Mouse (Mus musculus) embryonic fibroblast, embryonic 13.5 days (primary cell): Measurements from ENCODE around the gene Aldoart1.

Source experiments
- CTCF ChIP-seq: IDR thresholded peaks from 2 replicates; pipeline ENCODE4 v1.5.1; 2011; ENCODE audit warnings: mild to moderate bottlenecking, control low read depth, low read length, moderate library complexity, borderline replicate concordance; ENCODE audit not compliant: insufficient read depth
- POLR2A ChIP-seq: IDR thresholded peaks from 2 replicates; pipeline ENCODE4 v1.6.1; 2011; ENCODE audit warnings: low read depth, mild to moderate bottlenecking, control low read depth, low read length, moderate library complexity

DNA sequence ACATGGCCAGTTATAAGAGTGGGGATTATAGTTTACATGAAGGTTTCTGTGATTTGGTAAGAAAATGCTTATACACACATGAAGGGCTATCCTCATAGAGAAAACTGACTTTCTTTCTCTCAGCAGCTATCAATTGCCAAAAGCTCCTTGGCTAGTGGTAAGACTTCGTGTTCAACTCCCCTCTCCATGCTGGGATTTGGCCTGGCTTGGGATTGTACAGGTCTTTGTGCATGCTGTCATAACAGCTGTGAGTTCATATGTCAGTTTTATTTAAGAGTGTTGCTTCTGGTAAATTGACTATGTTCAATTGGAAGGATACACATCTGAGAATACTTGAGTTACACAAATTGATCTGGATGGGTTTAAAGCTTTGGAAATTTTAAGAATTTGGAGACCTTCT lies 49.1 kb upstream of the Aldoart1 start:
- TF ChIP-seq POLR2A, result no peak
- no peak for TF ChIP-seq CTCF
